Mouse (Mus musculus) bone marrow macrophage, adult 2 months (primary cell): ENCODE measurements around the gene Galnt7. TPM values are rescaled to one million over a fixed set of nuclear protein-coding genes. Genes with fewer than 3 reads are reported as not detected.

Source experiments
- H3K27ac ChIP-seq: 2 replicates; pipeline ENCODE4 v1.5.1; 2012; ENCODE audit warnings: low read depth, low read length; ENCODE audit not compliant: insufficient read depth
- H3K4me1 ChIP-seq: 2 replicates; pipeline ENCODE4 v1.6.1; 2012; ENCODE audit warnings: low read length; ENCODE audit not compliant: control insufficient read depth, insufficient read depth
- H3K4me3 ChIP-seq: 2 replicates; pipeline ENCODE4 v1.5.1; 2012; ENCODE audit warnings: mild to moderate bottlenecking, low read length, moderate library complexity; ENCODE audit not compliant: insufficient read depth
- CTCF ChIP-seq: IDR thresholded peaks from 2 replicates; pipeline ENCODE4 v1.5.1; 2012; ENCODE audit warnings: low read depth, mild to moderate bottlenecking, low read length, moderate library complexity
- POLR2A ChIP-seq: IDR thresholded peaks from 2 replicates; pipeline ENCODE4 v1.6.1; 2012; ENCODE audit warnings: mild to moderate bottlenecking, low read depth, low read length, borderline replicate concordance
- polyA plus RNA-seq: library from polyadenylated mRNA; stranded (reverse); fragments of >200 nt; gene quantifications from 2 replicates; pipeline ENCODE4 v1.2.4, GENCODE M21; 2012; ENCODE audit not compliant: missing spikeins, insufficient read depth, insufficient read length

The Galnt7 gene
- polyA plus RNA-seq, 1 experiment: 24.7 TPM

- Histone ChIP-seq H3K27ac (peak overlapping the region; percentile 85), H3K4me1 (peaks cover 30% of the 10 kb centered on the region), H3K4me3 (peak overlapping the region; percentile 99)
- TF ChIP-seq POLR2A (no peak), CTCF (no peak)
These were observed 960 bp downstream of the Galnt7 start for GRCm38 (mm10) chr8:57651689-57652455.

- peaks cover 30% of the 10 kb centered on the region for H3K4me1 ChIP-seq
- TF ChIP-seq POLR2A (no peak), CTCF (no peak)
- H3K27ac ChIP-seq: peak overlapping the region; percentile 85; the same call in 1 of the 2 replicates
- H3K4me3 ChIP-seq: peak overlapping the region; percentile 99
These were observed 1.5 kb downstream of the Galnt7 start for GRCm38 (mm10) chr8:57651357-57651688.

GRCm38 (mm10) chr8:57650216-57650615 lies 2.6 kb downstream of the Galnt7 start:
- Histone ChIP-seq H3K4me1 (peaks cover 32% of the 10 kb centered on the region), H3K27ac (no peak overlapping the region)

GRCm38 (mm10) chr8:57647566-57647965 lies 5.3 kb downstream of the Galnt7 start:
- Histone ChIP-seq H3K4me1 (peaks cover 26% of the 10 kb centered on the region), H3K4me3 (no peak overlapping the region), H3K27ac (no peak overlapping the region)
- TF ChIP-seq POLR2A: no peak

More at GRCm38 (mm10) chr8:57650216-57650615, 2.6 kb downstream of the Galnt7 start:
- no peak overlapping the region for H3K4me3 ChIP-seq
- TF ChIP-seq CTCF: no peak

DNA sequence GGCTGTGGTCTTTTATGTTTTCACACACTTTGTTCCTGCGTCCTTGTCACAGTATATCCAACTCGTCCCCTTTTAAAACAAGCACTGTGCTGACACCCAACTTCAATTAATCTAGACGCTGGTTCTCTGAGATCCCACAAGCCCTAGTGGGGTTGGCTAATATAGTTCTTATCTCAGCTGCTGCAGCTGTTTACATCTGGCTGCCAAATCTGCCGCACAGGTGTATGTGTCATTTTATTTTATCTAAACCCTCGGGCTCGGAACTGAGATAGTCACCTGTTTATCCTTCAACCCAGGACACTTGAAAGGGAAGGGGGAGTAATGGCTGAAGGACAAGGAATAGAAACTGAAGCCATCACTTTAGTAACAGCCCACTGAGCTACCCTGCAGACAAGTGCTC lies 8.6 kb downstream of the Galnt7 start:
- no peak overlapping the region for H3K27ac ChIP-seq
- TF ChIP-seq CTCF: no peak
- no peak for TF ChIP-seq POLR2A
- no peak overlapping the region for H3K4me3 ChIP-seq
- peaks cover 16% of the 10 kb centered on the region for H3K4me1 ChIP-seq

DNA sequence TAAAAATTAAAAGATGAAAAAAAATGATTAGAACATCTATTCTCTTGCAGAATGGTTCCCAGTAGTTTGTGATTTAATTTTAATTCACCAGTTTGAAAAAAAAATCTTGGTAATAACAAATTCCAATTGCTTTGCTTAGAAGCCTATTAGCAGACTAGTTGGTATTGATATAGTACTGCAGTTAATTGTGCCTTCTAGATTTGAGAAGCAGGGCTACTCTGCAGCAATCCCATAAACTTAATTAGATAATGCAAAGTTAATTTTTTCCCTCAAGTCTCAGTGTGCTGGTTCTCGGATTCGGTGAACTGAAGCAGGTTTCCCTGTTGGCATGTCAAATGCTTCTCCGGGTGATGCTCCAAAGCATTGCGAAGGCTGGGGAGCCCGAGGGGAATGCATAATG lies 10.1 kb downstream of the Galnt7 start:
- TF ChIP-seq POLR2A (no peak), CTCF (no peak)
- peaks cover 11% of the 10 kb centered on the region for H3K4me1 ChIP-seq
- no peak overlapping the region for H3K4me3 ChIP-seq
- H3K27ac ChIP-seq: no peak overlapping the region

- Histone ChIP-seq H3K4me3 (no peak overlapping the region), H3K27ac (no peak overlapping the region), H3K4me1 (peaks cover 8% of the 10 kb centered on the region)
- TF ChIP-seq CTCF (no peak), POLR2A (no peak)
These were observed 13.9 kb downstream of the Galnt7 start for GRCm38 (mm10) chr8:57638925-57639324.

GRCm38 (mm10) chr8:57637599-57638280 lies 15.1 kb downstream of the Galnt7 start:
- Histone ChIP-seq H3K4me3 (no peak overlapping the region), H3K27ac (no peak overlapping the region), H3K4me1 (peaks cover 8% of the 10 kb centered on the region)
- TF ChIP-seq POLR2A: no peak
- no peak for TF ChIP-seq CTCF

DNA sequence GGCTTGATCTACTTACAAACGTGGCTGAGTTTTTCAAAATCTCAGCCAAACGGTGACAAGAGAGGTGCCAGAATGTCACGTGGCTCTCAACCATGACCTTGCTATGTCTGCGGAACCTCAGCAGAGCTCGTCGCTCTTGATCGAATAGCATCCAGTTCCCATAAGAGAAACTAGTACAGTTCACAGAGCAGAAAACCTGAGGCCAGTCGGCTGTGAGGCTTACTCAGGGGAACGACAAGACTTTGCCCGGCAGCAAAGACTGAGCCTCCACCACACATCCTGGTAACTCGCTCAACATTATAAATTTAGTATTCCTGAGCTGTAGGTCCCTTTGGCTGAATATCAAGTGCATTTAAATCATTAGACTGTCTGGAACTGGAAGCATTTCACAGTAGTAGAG lies 16.1 kb downstream of the Galnt7 start:
- Histone ChIP-seq H3K4me1 (peaks cover 7% of the 10 kb centered on the region), H3K4me3 (no peak overlapping the region), H3K27ac (no peak overlapping the region)
- TF ChIP-seq CTCF (no peak), POLR2A (no peak)

GRCm38 (mm10) chr8:57636281-57636680 lies 16.6 kb downstream of the Galnt7 start:
- Histone ChIP-seq H3K4me3 (no peak overlapping the region), H3K27ac (no peak overlapping the region), H3K4me1 (peaks cover 6% of the 10 kb centered on the region)
- no peak for TF ChIP-seq POLR2A
- no peak for TF ChIP-seq CTCF
